Mouse (Mus musculus) midbrain, embryonic 10.5 days (tissue): ENCODE data around the gene Hivep1. TPM values are rescaled to one million over a fixed set of nuclear protein-coding genes. Genes with fewer than 3 reads are reported as not detected.
A peak's percentile ranks its signal among the peaks of the same experiment; 100 is the strongest.

Source experiments
- DNase-seq: peaks from one replicate; pipeline ENCODE4 v3.0.0-alpha.2; 2017; ENCODE audit warnings: low spot score
- H3K27ac ChIP-seq: fragments of 300-500 bp; sonication (generic); replicated peaks from 2 replicates; pipeline ENCODE4 v1.5.1; 2016; ENCODE audit warnings: mild to moderate bottlenecking
- H3K27me3 ChIP-seq: fragments of 300-500 bp; sonication (generic); 2 replicates; pipeline ENCODE4 v1.6.1; 2016; ENCODE audit warnings: low read depth, mild to moderate bottlenecking; ENCODE audit not compliant: poor library complexity, severe bottlenecking
- H3K36me3 ChIP-seq: fragments of 300-500 bp; sonication (generic); 2 replicates; pipeline ENCODE4 v1.6.1; 2016; ENCODE audit warnings: mild to moderate bottlenecking, moderate library complexity
- H3K4me1 ChIP-seq: fragments of 300-500 bp; sonication (generic); 2 replicates; pipeline ENCODE4 v1.6.1; 2016
- H3K4me3 ChIP-seq: fragments of 300-500 bp; sonication (generic); 2 replicates; pipeline ENCODE4 v1.5.1; 2016; ENCODE audit warnings: mild to moderate bottlenecking, moderate library complexity
- H3K9me3 ChIP-seq: fragments of 300-500 bp; sonication (generic); replicated peaks from 2 replicates; pipeline ENCODE4 v1.6.1; 2016; ENCODE audit warnings: mild to moderate bottlenecking
- WGBS: fragments of 180-500 bp; shearing (Covaris S2); methylation state at CpG from one replicate; pipeline ENCODE4 v1.1.7; 2016; 5-methylcytosine and 5-hydroxymethylcytosine counted together
- polyA plus RNA-seq: library from polyadenylated mRNA; unstranded; fragments of >200 nt; fragmentation: Nextera tagmentation; extraction: Ambion mirVana; gene quantifications from 2 replicates; pipeline ENCODE4 v1.2.1, GENCODE M21; 2016

Hivep1 gene
- polyA plus RNA-seq: 7.4 and 7.8 TPM in 2 replicates

GRCm38 (mm10) chr13:42051961-42052695 is at the start of gene Hivep1:
TSS of gene Hivep1 (plus strand) at chr13:42052021.
- Histone ChIP-seq H3K27ac (peak within 1 kb of the TSS; percentile 97), H3K36me3 (peaks cover 20% of the 10 kb centered on the region), H3K4me1 (peaks cover 47% of the 10 kb centered on the region), H3K9me3 (no peaks in the 10 kb centered on the region), H3K4me3 (peak within 1 kb of the TSS; percentile 69), H3K27me3 (peaks cover 9% of the 10 kb centered on the region; the same call in 1 of the 2 replicates)
- WGBS: 2% methylated on average over 87 of the region's 100 CpGs
- DNase-seq: peak; percentile 84

GRCm38 (mm10) chr13:42015484-42016045 is 36.3 kb upstream of the Hivep1 start:
- H3K36me3 ChIP-seq: no peaks in the 10 kb centered on the region
- WGBS: 88% methylated on average over 10 of the region's 10 CpGs
- H3K27me3 ChIP-seq: no peaks in the 10 kb centered on the region
- no peak overlapping the region for H3K4me3 ChIP-seq
- no peaks in the 10 kb centered on the region for H3K9me3 ChIP-seq
- no peak for DNase-seq
- no peaks in the 10 kb centered on the region for H3K4me1 ChIP-seq
- no peak overlapping the region for H3K27ac ChIP-seq

GRCm38 (mm10) chr13:42016218-42016617 is 35.6 kb upstream of the Hivep1 start:
- no peaks in the 10 kb centered on the region for H3K27me3 ChIP-seq
- DNase-seq: no peak
- H3K9me3 ChIP-seq: no peaks in the 10 kb centered on the region
- no peaks in the 10 kb centered on the region for H3K4me1 ChIP-seq
- 89% methylated on average over 5 of the region's 5 CpGs for WGBS
- no peak overlapping the region for H3K4me3 ChIP-seq
- H3K36me3 ChIP-seq: no peaks in the 10 kb centered on the region
- H3K27ac ChIP-seq: no peak overlapping the region

GRCm38 (mm10) chr13:42018356-42018755 is 33.5 kb upstream of the Hivep1 start:
- Histone ChIP-seq H3K36me3 (no peaks in the 10 kb centered on the region), H3K9me3 (no peaks in the 10 kb centered on the region), H3K27ac (no peak overlapping the region), H3K4me1 (no peaks in the 10 kb centered on the region), H3K4me3 (no peak overlapping the region), H3K27me3 (no peaks in the 10 kb centered on the region)
- 78% methylated on average over 2 of the region's 2 CpGs for WGBS
- DNase-seq: no peak

- DNase-seq: no peak
- Histone ChIP-seq H3K9me3 (no peaks in the 10 kb centered on the region), H3K27me3 (no peaks in the 10 kb centered on the region), H3K36me3 (no peaks in the 10 kb centered on the region), H3K27ac (no peak overlapping the region), H3K4me1 (no peaks in the 10 kb centered on the region), H3K4me3 (no peak overlapping the region)
- 33% methylated on average over 2 of the region's 2 CpGs for WGBS
Measured at GRCm38 (mm10) chr13:42041203-42041602, 10.6 kb upstream of the Hivep1 start.

- Histone ChIP-seq H3K4me3 (no peak overlapping the region), H3K27me3 (peaks cover 9% of the 10 kb centered on the region; the same call in 1 of the 2 replicates), H3K4me1 (no peaks in the 10 kb centered on the region; the same call in 1 of the 2 replicates), H3K27ac (no peak overlapping the region), H3K36me3 (no peaks in the 10 kb centered on the region), H3K9me3 (no peaks in the 10 kb centered on the region)
- 91% methylated on average over 7 of the region's 7 CpGs for whole genome bisulfite sequencing
- DNase-seq: no peak
Measured at GRCm38 (mm10) chr13:42043431-42043830, 8.4 kb upstream of the Hivep1 start.

GRCm38 (mm10) chr13:42048991-42049773 is 2.6 kb upstream of the Hivep1 start:
- WGBS: under 1% methylated on average over 48 of the region's 48 CpGs
- peak overlapping the region; percentile 91 for H3K27ac ChIP-seq
- peaks cover 33% of the 10 kb centered on the region for H3K4me1 ChIP-seq
- peaks cover 9% of the 10 kb centered on the region; the same call in 1 of the 2 replicates for H3K27me3 ChIP-seq
- peak overlapping the region; percentile 69 for H3K4me3 ChIP-seq
- no peaks in the 10 kb centered on the region for H3K9me3 ChIP-seq
- H3K36me3 ChIP-seq: no peaks in the 10 kb centered on the region
- peak; percentile 84 for DNase-seq

GRCm38 (mm10) chr13:42049774-42050125 is 2.1 kb upstream of the Hivep1 start:
- no peak for DNase-seq

GRCm38 (mm10) chr13:42050160-42050559 is 1.7 kb upstream of the Hivep1 start:
- Histone ChIP-seq H3K4me1 (peaks cover 41% of the 10 kb centered on the region), H3K4me3 (peak overlapping the region; percentile 69), H3K36me3 (0 out of 2 replicates have a peak, but pooled peaks cover under 1% of the 10 kb centered on the region), H3K9me3 (no peaks in the 10 kb centered on the region), H3K27ac (peak overlapping the region; percentile 91; the same call in 1 of the 2 replicates), H3K27me3 (peaks cover 9% of the 10 kb centered on the region; the same call in 1 of the 2 replicates)
- DNase-seq: no peak
- 16% methylated on average over 3 of the region's 3 CpGs for WGBS

More at GRCm38 (mm10) chr13:42049774-42050125, 2.1 kb upstream of the Hivep1 start:
- under 1% methylated on average over 8 of the region's 8 CpGs for WGBS
- Histone ChIP-seq H3K36me3 (no peaks in the 10 kb centered on the region), H3K27me3 (peaks cover 9% of the 10 kb centered on the region; the same call in 1 of the 2 replicates), H3K4me1 (peaks cover 37% of the 10 kb centered on the region), H3K9me3 (no peaks in the 10 kb centered on the region), H3K4me3 (peak overlapping the region; percentile 69), H3K27ac (peak overlapping the region; percentile 91)

GRCm38 (mm10) chr13:42050880-42051201 is 980 bp upstream of the Hivep1 start:
- Histone ChIP-seq H3K27me3 (peaks cover 9% of the 10 kb centered on the region; the same call in 1 of the 2 replicates), H3K36me3 (peaks cover 8% of the 10 kb centered on the region), H3K4me3 (peak overlapping the region; percentile 69), H3K27ac (peak overlapping the region; percentile 97), H3K4me1 (peaks cover 47% of the 10 kb centered on the region), H3K9me3 (no peaks in the 10 kb centered on the region)
- no peak for DNase-seq
- 2% methylated on average over 10 of the region's 10 CpGs for WGBS

GRCm38 (mm10) chr13:42051202-42051906 is 467 bp upstream of the Hivep1 start:
- DNase-seq: peak; percentile 99

More at GRCm38 (mm10) chr13:42051202-42051906, 467 bp upstream of the Hivep1 start:
- Histone ChIP-seq H3K4me1 (peaks cover 47% of the 10 kb centered on the region), H3K9me3 (no peaks in the 10 kb centered on the region), H3K4me3 (peak overlapping the region; percentile 69), H3K27me3 (peaks cover 9% of the 10 kb centered on the region; the same call in 1 of the 2 replicates), H3K27ac (peak overlapping the region; percentile 97), H3K36me3 (peaks cover 13% of the 10 kb centered on the region)
- under 1% methylated on average over 24 of the region's 51 CpGs for WGBS
